22 mouse cellular contexts compared by ENCODE assay signal in genomic region chr12:16868618-16869017, GRCm38 (mm10). TPM values are rescaled to one million over a fixed set of nuclear protein-coding genes. Genes with fewer than 3 reads are reported as not detected.
A peak's percentile ranks its signal among the peaks of the same experiment; 100 is the strongest.
DNase-seq lines count a peak whose midpoint lies in the region; ATAC-seq and TF ChIP-seq lines count a peak whose summit lies in the region.
"Had no signal": no experiment of that assay in that cellular context is flagged by ENCODE, and none has a peak within 500 bp of the region (broad histone marks: within the 10 kb centered on the region; RNA-seq: fewer than 3 reads in every experiment).

No protein-coding gene starts in this region.

- ATAC-seq in heart, embryonic 15.5 days (replicated peaks; ENCODE audit: insufficient number of reproducible peaks, insufficient read depth, low FRiP score, low read depth): no peak
- ATAC-seq in lung, embryonic 16.5 days (ENCODE audit: low read depth): no peak
- ATAC-seq in activated CD4-positive, CD25-positive, alpha-beta regulatory T cell, adult 4 months: no peak
- ATAC-seq: CD4-positive, CD25-positive, alpha-beta regulatory T cell, adult 4 months; forebrain, embryonic 13.5 days; midbrain, embryonic 16.5 days; Patski had no signal

- peaks cover 56% of the 10 kb centered on the region for H3K4me1 ChIP-seq in heart, embryonic 15.5 days (replicated peaks)
- peaks cover 48% of the 10 kb centered on the region for H3K4me1 ChIP-seq in lung, embryonic 16.5 days (replicated peaks; ENCODE audit: control insufficient read depth, insufficient read depth, low read length)
- H3K4me1 ChIP-seq in limb, embryonic 10.5 days: peaks cover 39% of the 10 kb centered on the region
- H3K4me1 ChIP-seq: forebrain, embryonic 13.5 days had no signal

- no peak overlapping the region for H3K9ac ChIP-seq in heart, embryonic 15.5 days
- H3K9ac ChIP-seq in lung, embryonic 16.5 days (ENCODE audit: low read length): no peak overlapping the region; the same call in 1 of the 2 replicates
- H3K9ac ChIP-seq: forebrain, embryonic 13.5 days; neural tube, embryonic 15.5 days had no signal

- intact Hi-C loops in gastrocnemius, adult 2 months (cut with DNase I): no loop called here
- intact Hi-C loops in gastrocnemius, postnatal 14 days (cut with DNase I; ENCODE audit: low total_unique reads): no loop called here

- peak overlapping the region; percentile 82; the same call in 1 of the 2 replicates for H3K27ac ChIP-seq in gastrocnemius, adult 2 months
- H3K27ac ChIP-seq in heart, embryonic 15.5 days: peak overlapping the region; percentile 92
- H3K27ac ChIP-seq in lung, embryonic 16.5 days (ENCODE audit: low read length): peak overlapping the region; percentile 95
- H3K27ac ChIP-seq in limb, embryonic 10.5 days: peak overlapping the region; percentile 54
- H3K27ac ChIP-seq: forebrain, embryonic 13.5 days; neural tube, embryonic 15.5 days had no signal

- DNase-seq in gastrocnemius, adult 2 months: no peak
- DNase-seq in gastrocnemius, postnatal 14 days: no peak
- DNase-seq in heart, adult 8-10 months (ENCODE audit: low spot score): no peak
- DNase-seq in lung, postnatal 14 days: no peak
- no peak for DNase-seq in limb, embryonic 10.5 days (ENCODE audit: low spot score)
- DNase-seq: adrenal gland, postnatal 10 days; cerebellum, adult 11-12 months; cerebellum, postnatal 36 days; gastrocnemius, postnatal 10 days; kidney, adult 11 months; kidney, postnatal 10 days; lung, adult 18-20 months; thymus, adult 2 months had no signal

- no peak for TF ChIP-seq CTCF in gastrocnemius, adult 2 months (IDR thresholded peaks at IDR 0.05)

- no peak overlapping the region for H3K4me2 ChIP-seq in heart, embryonic 15.5 days
- no peak overlapping the region for H3K4me2 ChIP-seq in lung, embryonic 16.5 days (ENCODE audit: low read depth, low read length)
- H3K4me2 ChIP-seq: forebrain, embryonic 13.5 days; neural tube, embryonic 15.5 days had no signal

- no peaks in the 10 kb centered on the region for H3K9me3 ChIP-seq in heart, embryonic 15.5 days (replicated peaks)
- no peaks in the 10 kb centered on the region for H3K9me3 ChIP-seq in lung, embryonic 16.5 days (ENCODE audit: control insufficient read depth, low read length)
- H3K9me3 ChIP-seq in limb, embryonic 10.5 days (replicated peaks): no peaks in the 10 kb centered on the region
- H3K9me3 ChIP-seq: forebrain, embryonic 13.5 days; neural tube, embryonic 15.5 days had no signal

- WGBS in heart, embryonic 15.5 days: 63% methylated on average over 6 of the region's 6 CpGs
- 75% methylated on average over 6 of the region's 6 CpGs for WGBS in lung, embryonic 16.5 days
- 79% methylated on average over 6 of the region's 6 CpGs for WGBS in limb, embryonic 10.5 days

- no peaks in the 10 kb centered on the region for H3K27me3 ChIP-seq in heart, embryonic 15.5 days
- H3K27me3 ChIP-seq in lung, embryonic 16.5 days (ENCODE audit: control insufficient read depth, insufficient read depth, low read depth, low read length): no peaks in the 10 kb centered on the region
- H3K27me3 ChIP-seq in limb, embryonic 10.5 days (ENCODE audit: low read depth, poor library complexity, severe bottlenecking): no peaks in the 10 kb centered on the region
- H3K27me3 ChIP-seq: forebrain, embryonic 13.5 days; neural tube, embryonic 15.5 days; Patski had no signal

- H3K4me3 ChIP-seq in gastrocnemius, adult 2 months: no peak overlapping the region
- H3K4me3 ChIP-seq in heart, embryonic 15.5 days: no peak overlapping the region
- H3K4me3 ChIP-seq in lung, embryonic 16.5 days (ENCODE audit: low read length): no peak overlapping the region
- no peak overlapping the region for H3K4me3 ChIP-seq in limb, embryonic 10.5 days
- H3K4me3 ChIP-seq: forebrain, embryonic 13.5 days; megakaryocyte, embryonic 14.5 days; neural tube, embryonic 15.5 days had no signal

- no peaks in the 10 kb centered on the region for H3K36me3 ChIP-seq in heart, embryonic 15.5 days
- H3K36me3 ChIP-seq in lung, embryonic 16.5 days (ENCODE audit: control insufficient read depth, insufficient read depth, low read length): no peaks in the 10 kb centered on the region
- H3K36me3 ChIP-seq in limb, embryonic 10.5 days: no peaks in the 10 kb centered on the region
- H3K36me3 ChIP-seq: neural tube, embryonic 15.5 days had no signal

RNA-seq across cellular contexts. Expression of gene Rock2, which starts 26.1 kb away (rescaled TPM):
- 100 to 1,000 TPM in 1 of 2 experiments, 10 to 100 TPM in 1; 86.0 to 103 TPM for total RNA-seq in gastrocnemius, adult 2 months (2021)
- 10 to 100 TPM; 71.6 to 76.3 TPM for total RNA-seq in gastrocnemius, postnatal 14 days (2021)
- 21.0 and 22.4 TPM in 2 replicates for polyA plus RNA-seq in heart, embryonic 15.5 days (2015; fragmentation: Nextera tagmentation; extraction: Ambion mirVana)
- 10 to 100 TPM; 71.9 to 88.8 (median 84.0) TPM for total RNA-seq in heart, adult 8-10 months (2022)
- polyA plus RNA-seq in lung, embryonic 16.5 days (2015; fragmentation: Nextera tagmentation; extraction: Ambion mirVana): 15.3 and 15.7 TPM in 2 replicates
- 10.1 and 12.5 TPM in 2 replicates for polyA plus RNA-seq in limb, embryonic 10.5 days (2016; fragmentation: Nextera tagmentation; extraction: Ambion mirVana)
- polyA plus RNA-seq in activated CD4-positive, CD25-positive, alpha-beta regulatory T cell, adult 4 months (2017; shearing (Covaris generic)): 10 to 100 TPM; 10.8 to 11.3 TPM

RNA-seq across cellular contexts. Expression of gene E2f6, which starts 57.9 kb away (rescaled TPM):
- 100 to 1,000 TPM; 139 to 159 TPM for total RNA-seq in gastrocnemius, adult 2 months (2021)
- 10 to 100 TPM; 55.0 to 62.3 TPM for total RNA-seq in gastrocnemius, postnatal 14 days (2021)
- 40.5 and 43.8 TPM in 2 replicates for polyA plus RNA-seq in heart, embryonic 15.5 days (2015; fragmentation: Nextera tagmentation; extraction: Ambion mirVana)
- 10 to 100 TPM; 86.4 to 90.4 (median 88.2) TPM for total RNA-seq in heart, adult 8-10 months (2022)
- polyA plus RNA-seq in lung, embryonic 16.5 days (2015; fragmentation: Nextera tagmentation; extraction: Ambion mirVana): 29.6 and 33.4 TPM in 2 replicates
- polyA plus RNA-seq in limb, embryonic 10.5 days (2016; fragmentation: Nextera tagmentation; extraction: Ambion mirVana): 67.3 and 67.5 TPM in 2 replicates
- 1 to 10 TPM; 3.3 to 3.6 TPM for polyA plus RNA-seq in activated CD4-positive, CD25-positive, alpha-beta regulatory T cell, adult 4 months (2017; shearing (Covaris generic))
